Mouse (Mus musculus) urinary bladder, postnatal 10 days (tissue): ENCODE data around the gene Plb1.

Source experiments
- DNase-seq: peaks from one replicate; pipeline ENCODE4 v3.0.0; 2022; ENCODE audit warnings: low spot score

The Plb1 gene

DNA sequence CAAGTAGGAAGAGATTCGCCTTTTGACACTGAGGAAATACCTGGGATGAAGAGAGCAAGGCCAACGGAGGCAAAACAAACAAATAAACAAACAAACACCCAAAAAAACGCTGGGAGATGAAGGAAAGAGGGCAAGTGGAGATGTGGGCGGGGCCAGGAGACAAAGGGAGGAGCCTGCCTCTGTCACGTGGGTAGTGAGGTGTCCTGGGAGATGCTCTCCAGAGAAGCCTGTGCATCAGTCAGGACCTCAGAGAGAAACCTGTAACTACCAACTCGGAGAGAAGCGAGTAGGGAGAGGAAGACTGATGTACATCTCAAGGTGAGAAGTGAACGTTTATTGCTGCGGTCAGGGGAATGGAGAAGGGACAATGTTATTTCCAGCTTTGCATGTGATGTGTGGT lies at the start of gene Plb1:
TSS of gene Plb1 (plus strand) at position 235 of the 400 bp plus-strand sequence.
- DNase-seq = no peak

DNA sequence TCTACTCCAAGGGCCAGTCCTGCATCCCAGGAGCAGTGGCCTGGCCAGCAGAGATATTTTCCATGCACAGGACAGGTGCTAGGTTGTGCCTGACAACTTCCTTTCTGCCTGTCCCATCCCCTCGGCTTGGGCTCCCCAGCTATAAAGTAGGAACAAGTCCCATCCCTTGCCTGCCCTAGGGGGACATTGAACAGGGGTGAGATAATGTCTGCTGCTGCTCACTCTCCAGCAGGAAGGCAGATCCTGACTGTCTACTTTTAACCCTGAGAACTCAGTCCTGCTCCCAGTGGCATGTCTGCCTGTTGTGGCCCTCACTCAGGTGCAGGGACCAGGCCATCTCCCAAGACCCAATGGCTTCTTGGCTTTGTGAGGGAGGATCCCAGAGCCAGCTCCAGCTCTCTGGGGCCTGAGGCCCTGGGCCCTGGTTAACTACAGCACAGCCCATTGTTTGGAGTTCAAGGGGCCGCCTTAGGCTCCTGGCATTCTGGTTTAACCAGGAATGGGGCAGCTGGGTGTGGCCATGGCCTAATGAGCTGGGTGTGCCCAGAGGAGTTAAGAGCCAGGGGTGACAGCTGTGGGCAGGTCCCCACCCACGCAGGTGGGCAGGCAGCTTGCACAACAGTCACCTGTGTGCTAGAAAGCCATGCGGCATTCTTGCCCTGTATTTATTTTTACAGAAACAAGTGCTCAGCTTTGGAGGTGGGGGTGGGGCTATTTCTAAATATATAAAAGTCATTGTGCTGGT lies 49.5 kb upstream of the Plb1 start:
- no peak for DNase-seq

DNA sequence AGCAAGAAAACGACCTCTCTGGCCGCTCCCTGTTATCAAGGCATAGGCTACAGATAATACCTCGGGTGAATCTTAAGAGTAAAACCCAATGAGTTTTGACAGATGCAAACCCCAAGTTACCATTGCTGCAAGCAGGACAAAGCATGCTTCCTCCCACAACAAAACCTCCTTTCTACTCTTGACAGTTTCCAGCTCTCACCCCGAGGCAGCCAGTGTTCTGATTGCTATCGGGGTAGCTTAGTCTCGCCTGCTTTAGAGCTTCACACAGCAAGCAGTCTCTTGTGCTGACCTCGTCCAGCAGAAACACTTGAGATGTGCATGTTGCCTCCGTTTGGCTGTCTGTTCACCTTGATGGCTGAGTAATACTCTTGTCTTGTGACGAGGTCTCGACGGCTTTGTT lies 44.8 kb upstream of the Plb1 start:
- DNase-seq = no peak

DNA sequence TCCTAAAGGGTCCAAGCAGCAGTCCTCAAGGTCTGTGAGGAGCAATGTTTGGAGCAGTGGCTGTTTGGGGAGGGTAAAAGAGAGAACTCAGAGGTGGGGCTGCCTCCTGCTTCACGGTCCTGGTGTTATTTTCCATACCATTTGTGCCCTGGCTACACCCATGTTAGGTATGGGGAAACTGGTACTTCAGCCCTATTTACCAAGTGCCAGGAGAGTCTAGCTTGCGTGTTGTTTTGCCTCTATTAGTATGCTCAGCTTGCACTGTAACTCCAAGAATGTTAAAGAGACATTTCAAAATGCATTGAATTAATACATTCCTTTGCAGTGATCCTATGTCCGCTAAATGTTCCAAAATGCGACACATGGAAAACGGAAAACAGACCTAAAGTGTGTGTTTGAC lies 41.2 kb upstream of the Plb1 start:
- DNase-seq = no peak

DNA sequence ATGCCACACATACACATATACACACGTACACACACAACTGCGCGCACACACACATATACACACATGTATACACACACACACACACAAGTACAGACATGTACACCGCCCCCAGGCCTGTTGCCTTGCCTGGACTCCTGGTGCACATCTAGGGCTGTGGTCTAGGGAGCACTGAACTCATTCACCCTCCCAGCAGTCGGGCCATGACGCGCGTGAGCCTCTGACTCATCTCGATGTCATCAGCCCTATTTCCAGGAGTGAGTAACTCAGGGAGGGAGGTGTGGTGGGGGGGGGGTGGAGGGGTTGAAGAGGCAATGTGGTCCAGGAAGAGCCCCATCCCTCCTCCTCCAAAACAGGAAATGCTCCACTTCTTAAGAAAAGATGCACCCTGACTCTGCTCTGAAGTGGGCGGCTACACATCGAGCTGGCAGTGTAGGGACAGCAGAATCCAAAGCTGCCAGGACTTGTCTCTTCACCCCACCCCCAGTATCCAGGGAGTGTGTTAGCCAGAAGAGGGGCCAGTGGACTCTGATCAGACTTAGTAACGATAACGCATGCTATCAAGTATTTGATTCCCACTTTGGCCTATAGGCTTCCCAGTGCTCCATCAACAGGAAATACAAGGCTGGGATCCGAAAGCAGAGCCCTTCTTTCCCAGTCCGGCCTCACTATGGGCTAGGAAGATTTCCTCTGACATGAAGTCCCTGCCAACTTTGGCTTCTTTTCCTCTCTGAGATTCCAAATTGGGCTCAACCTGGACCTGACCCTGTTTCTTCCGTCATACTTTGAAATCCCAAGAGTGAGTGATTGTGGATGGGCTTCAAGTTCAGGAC lies 40.3 kb upstream of the Plb1 start:
- no peak for DNase-seq

DNA sequence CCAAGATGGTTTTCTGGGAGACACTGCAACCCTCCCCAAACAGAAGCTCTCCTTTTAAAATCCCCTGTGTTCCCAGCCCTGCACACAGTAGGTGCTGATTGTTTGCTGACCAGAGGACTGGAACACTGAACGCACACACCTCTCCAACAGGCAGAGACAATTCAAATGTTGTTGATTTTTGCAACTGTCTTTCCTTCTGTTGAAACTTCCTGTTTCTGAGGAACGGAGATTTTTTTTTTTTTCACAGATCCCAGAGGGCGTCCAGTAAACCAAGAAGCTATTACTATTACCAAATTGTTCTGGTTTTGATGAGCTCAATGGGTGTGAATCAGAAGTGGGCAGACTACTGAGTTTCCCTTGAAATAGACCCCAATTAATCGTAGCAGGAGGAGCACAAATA lies 38.3 kb upstream of the Plb1 start:
- DNase-seq = no peak

DNA sequence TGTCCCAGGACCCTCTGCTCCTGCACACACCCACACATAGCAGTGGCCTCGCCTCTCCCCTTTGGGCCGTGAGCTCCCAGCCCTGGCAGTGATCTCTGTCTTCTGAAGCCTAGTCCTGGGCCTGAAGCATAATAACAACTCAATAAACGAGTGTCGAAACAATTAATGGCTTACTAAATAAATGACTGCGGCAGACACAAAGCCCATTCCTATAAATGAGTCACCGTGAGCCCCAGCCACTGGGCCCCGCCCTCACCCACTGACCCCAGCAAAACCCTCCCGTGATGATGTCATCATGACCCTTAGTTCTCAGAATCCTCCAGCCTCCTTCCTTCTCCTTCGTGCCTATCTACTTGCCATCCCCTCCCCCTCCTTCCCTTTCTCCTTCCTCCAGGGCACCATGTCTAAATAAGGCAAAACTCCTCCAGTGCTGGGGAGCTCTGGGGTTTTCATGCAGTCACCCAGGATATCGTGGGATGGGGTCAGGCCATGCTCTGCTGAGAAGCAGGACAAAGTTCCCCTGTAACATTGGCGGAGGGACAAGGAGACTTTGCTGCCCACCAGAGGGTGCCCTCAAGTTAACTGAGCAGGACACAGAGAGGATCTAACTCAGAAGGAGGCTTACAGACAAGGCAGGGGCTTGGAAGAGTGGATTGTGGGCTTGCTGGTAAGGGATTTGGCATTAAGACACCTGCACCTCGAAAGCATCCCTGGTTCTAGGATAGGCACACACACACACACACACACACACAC lies 36.5 kb upstream of the Plb1 start:
- DNase-seq = no peak

DNA sequence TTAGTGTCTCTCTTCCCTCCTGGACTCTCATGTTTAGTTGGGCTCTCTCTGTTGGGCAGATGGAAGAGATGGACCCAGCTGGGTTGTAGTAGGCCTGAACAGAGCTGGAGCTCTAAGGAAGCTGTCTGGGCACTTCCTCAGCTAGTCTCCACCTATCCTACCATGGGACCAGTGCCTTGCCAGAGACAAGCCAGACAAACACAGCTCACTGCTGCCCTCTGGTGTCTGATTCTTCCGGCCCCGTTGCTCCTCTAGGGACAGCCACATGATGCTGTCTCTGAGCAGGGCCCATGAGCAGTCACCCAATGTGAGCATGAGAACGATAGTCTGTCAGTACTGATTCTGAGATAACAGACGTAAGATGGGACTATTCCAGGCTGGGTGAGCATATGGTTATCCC lies 34.8 kb upstream of the Plb1 start:
- DNase-seq = peak; percentile 85

DNA sequence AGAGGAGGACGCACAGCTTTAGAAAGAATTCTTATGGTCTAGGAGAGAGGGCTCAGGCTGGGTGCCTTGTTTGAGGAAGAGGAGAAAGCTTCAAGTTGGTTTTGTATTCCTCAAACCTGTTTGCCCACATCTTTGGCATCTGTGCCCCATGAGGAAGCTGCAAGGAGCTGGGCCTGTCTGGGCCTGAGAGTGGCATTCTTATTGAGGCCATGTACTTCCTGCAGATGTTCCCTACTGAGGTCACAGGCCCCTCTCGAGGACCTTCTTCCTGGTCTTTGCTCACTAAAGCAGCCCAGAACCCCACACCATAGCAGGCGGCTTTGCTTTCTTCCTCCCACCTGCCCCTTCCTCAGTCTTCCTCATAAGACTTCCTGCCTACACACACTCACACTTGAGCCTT lies 33.4 kb upstream of the Plb1 start:
- no peak for DNase-seq

DNA sequence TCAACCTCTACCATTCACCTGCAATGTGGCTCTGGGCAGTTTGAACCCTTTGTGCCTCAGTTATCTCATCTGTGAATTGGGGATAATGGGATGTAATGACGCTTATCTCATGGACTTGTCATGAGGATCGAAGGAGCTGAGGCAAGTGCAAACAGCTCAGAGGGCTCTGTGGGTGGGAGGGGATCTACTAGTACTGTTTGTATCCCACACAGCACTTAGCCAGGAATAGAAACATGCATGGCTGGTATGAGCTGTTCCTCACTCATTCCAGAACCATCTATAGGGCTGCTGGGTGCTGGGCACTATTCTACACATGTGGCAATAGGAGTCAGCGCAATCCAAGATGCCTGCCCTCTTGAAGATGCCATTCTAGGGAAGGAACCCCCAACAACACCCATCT lies 32.9 kb upstream of the Plb1 start:
- no peak for DNase-seq

DNA sequence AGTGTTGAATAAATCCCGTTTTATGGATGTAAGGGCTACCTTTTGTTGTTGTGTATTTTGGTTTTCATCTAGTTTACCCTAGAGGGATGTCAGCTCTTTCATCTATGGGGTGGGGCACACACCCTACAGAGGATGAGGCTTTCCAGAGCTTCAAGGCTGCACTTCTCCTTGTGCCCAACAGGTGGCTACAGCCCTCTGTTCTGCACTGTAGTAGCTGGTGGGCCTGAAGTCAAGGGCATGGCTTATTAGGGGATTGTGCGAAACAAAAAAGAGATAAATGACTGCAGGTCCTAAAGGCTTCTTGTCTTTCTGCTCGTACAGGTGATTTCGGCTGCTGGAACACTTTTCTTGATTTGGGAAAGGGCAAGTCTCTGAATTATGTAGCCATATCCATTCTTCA lies 27.9 kb upstream of the Plb1 start:
- DNase-seq = no peak

DNA sequence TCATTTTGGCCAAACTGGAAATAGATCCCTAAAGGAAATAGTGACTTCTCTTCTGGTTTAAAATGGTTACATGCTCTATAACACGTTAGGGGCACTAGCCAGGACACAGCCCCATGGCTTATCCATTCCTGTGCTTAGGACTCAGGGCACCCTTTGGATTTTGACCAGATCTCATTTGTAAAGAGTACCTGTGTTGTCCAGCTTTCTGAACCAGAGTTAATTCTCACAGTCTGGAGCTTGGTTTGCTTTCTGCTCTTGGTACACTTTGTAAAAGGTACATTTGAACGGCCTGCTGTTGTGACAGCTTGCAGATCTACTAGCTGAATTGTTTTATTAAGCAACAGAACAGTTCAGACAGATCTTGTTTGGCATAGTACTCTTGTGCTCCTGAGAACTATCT lies 25.8 kb upstream of the Plb1 start:
- DNase-seq = no peak

DNA sequence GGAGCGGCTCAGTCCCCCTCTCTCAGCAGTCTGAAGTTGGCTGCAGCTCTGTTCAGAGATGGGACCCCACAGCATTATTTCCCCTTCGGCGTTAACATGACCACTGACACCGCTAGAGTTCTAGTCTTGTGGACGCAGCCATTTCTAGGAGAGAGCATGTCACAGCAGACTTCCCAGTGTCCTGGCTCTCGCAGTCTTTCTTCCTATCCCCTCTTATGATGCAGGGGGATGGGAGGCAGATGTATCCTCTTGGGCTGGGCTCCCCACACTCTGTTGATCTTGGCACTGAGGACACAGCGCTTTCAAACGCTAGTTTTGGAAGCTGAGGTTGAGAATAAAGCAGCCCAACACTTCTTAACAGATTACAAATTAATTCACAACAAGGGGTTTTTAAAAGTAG lies 24.0 kb upstream of the Plb1 start:
- DNase-seq = no peak

DNA sequence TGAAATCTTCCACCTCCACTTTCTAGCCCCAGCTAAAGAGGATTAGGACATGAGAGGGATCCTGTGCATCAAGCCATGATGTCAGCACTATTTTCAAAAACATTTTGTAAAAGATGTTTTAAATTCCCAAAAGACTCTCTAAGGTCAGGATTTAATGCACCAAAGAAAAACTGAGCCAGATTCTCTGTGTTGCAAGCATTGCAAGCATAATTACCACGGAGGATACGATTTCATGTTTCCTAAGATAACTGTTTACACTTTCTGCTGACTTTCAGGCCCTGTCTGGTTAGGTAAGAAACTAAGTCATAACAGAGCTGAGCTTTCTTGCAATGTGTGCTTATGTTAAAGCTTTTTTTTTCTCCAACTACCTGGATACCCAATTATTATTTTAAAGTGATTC lies 21.5 kb upstream of the Plb1 start:
- DNase-seq = no peak

DNA sequence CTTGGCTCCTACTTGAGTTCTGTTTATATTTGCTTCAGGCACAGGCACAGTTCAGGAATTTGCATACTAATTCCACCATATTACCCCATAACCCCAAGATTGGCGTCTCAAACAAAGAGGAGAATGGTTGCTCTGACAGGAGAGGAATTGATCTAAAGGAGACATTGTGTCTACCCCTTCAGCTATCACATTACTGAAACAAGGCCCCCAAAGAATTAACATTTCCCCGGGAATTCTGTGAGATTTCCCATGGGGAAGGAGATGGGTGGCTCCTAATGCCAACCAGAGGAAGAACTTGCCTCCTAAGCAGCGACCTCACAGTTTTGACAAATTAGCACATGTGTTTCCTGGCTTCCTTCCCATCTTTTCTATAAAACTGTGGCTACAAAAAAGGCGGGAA lies 18.8 kb upstream of the Plb1 start:
- no peak for DNase-seq

DNA sequence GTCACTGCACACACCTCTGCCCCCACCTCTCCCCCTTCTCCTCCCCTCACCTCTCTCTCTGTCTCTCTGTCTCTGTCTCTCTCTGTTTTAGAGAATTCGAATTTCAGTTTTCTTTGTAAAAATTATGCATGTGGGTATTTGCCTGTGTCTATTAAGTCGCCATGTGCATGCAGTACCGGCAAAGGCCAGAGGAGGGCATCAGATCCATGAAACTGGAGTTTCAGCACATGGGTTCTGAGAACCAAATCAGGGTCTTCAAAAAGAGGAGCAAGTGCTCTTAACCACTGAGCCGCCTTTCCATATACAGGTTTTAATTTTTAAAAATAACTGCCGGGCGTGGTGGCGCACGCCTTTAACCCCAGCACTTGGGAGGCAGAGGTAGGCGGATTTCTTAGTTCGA lies 17.0 kb upstream of the Plb1 start:
- DNase-seq = no peak

DNA sequence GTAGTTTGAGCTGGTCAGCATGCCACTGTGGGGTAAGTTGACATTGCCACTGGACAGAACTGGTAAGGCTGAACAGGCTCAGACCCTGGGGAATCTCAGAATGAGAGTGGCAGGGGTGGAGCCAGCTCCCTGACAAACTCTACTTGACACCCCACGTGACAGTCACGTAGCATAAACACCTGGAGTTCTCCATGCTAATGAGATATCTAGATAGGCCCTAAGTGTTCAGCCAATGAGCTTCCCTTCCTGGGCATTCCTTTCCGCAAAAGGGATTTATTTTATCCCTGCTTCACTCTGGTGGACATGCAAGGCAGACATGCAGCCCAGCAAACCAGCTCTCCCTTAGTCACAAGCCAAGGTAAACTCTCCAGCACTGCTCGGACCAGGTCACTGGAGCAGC lies 16.0 kb upstream of the Plb1 start:
- DNase-seq = no peak

DNA sequence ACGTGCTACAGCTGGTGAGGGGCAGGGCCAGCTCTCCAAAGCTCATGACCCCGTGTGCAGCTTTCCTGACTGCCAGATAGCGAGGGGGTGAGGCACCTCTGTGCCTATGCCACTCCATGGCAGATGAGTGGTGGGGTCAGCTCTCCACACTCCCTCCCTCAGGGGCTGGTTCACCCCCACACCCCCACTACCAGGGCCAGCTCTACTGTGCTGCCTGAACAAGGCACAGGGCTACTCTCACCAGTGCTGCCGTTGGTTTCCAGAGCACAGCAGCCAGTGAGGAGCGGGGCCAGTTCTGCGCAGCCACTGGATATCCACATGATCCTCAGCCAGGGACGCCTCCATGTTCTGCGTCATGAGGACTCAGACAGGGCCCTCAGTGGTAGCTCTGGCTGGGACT lies 15.0 kb upstream of the Plb1 start:
- no peak for DNase-seq

DNA sequence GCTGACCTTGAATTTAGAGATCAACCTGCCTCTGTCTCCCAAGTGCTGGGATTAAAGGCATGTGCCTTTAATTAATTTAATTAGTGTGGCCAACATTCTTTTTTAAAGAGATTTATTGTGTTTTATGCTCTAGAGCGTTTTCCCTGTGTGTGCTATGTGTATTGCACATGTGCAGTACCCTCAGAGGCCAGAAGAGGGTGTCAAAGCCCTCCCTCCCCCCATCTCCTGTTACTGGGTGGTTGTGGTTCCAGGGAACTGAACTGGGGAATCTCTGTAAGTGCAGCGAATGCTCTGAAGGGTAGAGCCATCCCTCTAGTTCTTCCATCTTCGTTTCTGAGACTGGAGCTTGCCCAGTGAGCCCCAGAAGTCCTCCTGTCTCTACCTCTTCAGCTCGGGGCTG lies 2.1 kb upstream of the Plb1 start:
- no peak for DNase-seq

DNA sequence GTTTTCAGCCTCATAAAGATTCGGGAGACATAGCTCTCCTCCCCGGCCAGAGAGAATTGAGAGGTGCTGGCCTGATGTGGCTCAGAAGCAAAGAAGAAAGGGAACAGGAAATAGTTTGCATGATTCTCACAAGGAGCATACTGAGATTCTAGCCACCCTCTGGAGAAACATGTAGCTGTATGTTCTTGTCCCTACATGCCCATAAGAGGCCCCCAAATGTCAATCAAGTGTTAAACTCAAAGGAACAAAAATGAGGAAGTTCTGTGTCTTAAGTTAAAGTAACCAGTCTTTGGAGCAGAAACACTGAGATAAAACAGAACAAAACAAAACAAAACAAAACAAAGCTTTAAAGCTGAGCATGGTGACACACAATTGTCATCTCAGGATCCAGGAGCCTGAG lies 6.8 kb downstream of the Plb1 start:
- no peak for DNase-seq

DNA sequence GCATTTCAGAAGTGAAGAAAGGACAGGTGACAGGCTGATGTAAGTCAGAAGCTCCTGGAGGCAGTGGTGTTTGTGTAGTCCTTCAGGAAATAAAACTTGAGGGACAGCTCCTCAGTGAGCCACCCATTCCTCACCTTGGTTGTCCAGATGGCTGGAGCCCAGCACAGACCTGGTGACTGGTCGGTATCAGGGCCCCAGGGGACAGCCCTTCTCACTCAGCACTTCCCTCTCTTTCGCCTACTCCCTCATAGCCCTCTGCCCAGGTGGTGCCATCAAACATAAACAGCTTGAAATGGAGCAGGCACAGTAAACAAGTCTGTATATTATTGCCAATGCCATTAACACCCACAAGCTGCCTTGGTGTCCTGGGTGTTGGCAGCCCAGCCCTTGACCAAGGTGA lies 8.2 kb downstream of the Plb1 start:
- DNase-seq = no peak

DNA sequence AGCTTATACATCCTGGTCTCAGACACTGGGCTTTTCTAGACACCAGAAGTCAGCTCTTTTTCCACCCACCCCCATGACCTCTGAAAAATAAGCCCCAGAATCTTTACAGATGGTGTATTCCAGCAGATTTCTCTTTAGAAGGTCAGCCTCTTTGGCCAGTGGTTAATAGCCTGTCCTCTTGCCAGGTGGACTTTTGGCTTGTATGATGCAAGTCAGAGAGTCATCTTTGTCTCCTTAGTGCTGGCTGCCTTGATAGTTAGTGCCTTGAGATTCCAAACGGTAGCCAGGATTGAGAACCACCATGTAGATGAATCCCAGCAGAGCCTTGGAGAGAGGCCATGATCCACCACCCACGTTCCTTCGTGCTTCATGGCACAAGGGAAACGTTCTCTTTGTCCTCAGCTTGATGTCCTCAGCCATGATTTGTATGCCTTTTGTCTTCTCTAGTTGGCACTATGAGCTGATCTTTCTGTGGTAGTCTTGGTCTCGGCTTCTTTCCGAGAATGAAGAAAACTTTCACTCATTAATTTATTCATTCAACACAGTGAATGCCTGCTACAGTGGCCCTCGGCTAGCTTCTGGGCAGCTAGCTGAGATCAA lies 10.9 kb downstream of the Plb1 start:
- DNase-seq = no peak

DNA sequence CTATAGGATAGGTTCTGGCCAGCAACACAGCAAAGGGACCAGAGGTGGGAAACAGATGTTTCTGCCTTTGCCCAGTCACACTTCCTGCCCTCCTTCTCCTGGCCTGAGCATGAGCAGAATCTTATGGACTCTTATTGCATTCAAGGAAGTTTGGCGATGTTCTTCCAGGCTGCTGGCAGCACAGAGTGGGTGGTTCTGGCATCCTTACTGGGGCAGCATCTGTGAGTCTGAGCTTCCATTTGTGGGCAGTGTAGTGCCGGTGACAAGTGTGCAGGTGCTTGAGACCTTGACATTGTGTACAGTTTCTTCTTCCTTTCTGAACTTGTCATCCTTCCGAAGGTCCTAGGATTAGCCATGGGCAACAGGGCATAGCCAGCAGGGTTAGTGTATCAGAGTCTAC lies 12.9 kb downstream of the Plb1 start:
- no peak for DNase-seq
